Mouse (Mus musculus): ENCODE results near the gene Gba2.

- TF ChIP-seq CTCF (IDR thresholded peaks at IDR 0.05; ENCODE audit: low read depth) (no peak), EP300 (IDR thresholded peaks at IDR 0.05; ENCODE audit: low read depth) (no peak)
Observed at GRCm38 (mm10) chr4:43604099-43604498, 25.4 kb upstream of the Gba2 start.

All from liver, embryonic 14.5 days (tissue).